Mouse (Mus musculus): ENCODE measurements at regions not wholly inside any gene's neighbourhood (a gene's known extent, or its start where the extent isn't known, plus 50 kb on each side); places are given as distances from the start of the nearest gene placed in this dataset.

DNA sequence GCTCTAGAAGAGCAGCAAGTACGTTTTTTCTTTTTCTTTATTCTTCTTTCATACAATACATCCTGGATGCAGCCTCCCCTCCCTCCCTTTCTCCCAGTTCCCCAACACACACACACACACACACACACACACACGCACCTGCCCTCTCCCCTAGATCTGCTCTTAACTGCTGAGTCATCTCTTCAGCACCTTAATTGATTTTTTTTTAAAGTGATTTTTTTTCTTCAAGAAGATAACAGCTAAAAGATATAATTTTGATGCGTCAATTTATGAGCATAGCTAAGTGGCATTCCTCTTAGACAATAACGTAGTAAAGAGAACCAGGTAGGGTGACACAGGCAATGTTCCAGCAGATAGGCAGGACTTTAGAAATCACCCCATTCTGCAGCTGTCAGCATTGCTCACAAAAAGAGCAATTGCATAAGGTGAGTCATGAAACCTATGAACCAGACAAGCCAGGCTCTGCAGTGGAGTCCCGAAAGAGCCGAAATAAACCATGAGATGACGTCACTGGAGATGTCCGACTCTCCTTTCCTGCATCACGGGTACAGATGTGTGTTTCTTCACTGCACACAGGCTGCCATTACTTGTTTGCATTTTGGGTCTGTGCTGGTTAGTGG is 63.9 kb upstream of the Tnrc6a start:
- Histone ChIP-seq H3K9ac (ENCODE audit: insufficient read depth, low read depth, low read length, poor library complexity, severe bottlenecking) (no peak overlapping the region), H3K4me1 (ENCODE audit: control insufficient read depth in 2 of 2, insufficient read depth in 2 of 2, low read length in 2 of 2, poor library complexity in 1 of 2) (peaks cover 0 to 6% of the 10 kb centered on the region in 2 experiments; a peak in 1 of 4 replicates), H3K36me3 (ENCODE audit: control insufficient read depth, insufficient read depth, low read length, poor library complexity, severe bottlenecking) (no peaks in the 10 kb centered on the region), H3K27ac (ENCODE audit: insufficient read depth, low read depth, low read length, poor library complexity, severe bottlenecking) (no peak overlapping the region), H3K9me3 (ENCODE audit: control insufficient read depth, insufficient read depth, low read depth, low read length) (no peaks in the 10 kb centered on the region), H3K4me3 (ENCODE audit: insufficient read depth in 1 of 2, low read depth in 1 of 2, low read length in 2 of 2, poor library complexity in 1 of 2, severe bottlenecking in 1 of 2) (no peak overlapping the region)
- no peak for TF ChIP-seq CHD2 (IDR thresholded peaks at IDR 0.05; ENCODE audit: low read depth, low read length)
- peak; percentile 62; the same call in 1 of the 2 replicates for TF ChIP-seq MAFK (IDR thresholded peaks at IDR 0.05; ENCODE audit: insufficient read depth, low read depth, low read length)
- no peak for TF ChIP-seq ZC3H11A (IDR thresholded peaks at IDR 0.05; ENCODE audit: borderline replicate concordance, low read depth, low read length)
- no peak for TF ChIP-seq HCFC1 (IDR thresholded peaks at IDR 0.05; ENCODE audit: borderline replicate concordance, insufficient read depth, low read length)
- TF ChIP-seq ZNF384 (IDR thresholded peaks at IDR 0.05; ENCODE audit: low read depth, low read length), result no peak
- in situ Hi-C loops (cut with MboI; ENCODE audit: low sequenced_read_pairs in 2 of 2, unreplicated experiment in 2 of 2), result no loop called here
- no peak for DNase-seq (ENCODE audit: low read depth, low spot score)

DNA sequence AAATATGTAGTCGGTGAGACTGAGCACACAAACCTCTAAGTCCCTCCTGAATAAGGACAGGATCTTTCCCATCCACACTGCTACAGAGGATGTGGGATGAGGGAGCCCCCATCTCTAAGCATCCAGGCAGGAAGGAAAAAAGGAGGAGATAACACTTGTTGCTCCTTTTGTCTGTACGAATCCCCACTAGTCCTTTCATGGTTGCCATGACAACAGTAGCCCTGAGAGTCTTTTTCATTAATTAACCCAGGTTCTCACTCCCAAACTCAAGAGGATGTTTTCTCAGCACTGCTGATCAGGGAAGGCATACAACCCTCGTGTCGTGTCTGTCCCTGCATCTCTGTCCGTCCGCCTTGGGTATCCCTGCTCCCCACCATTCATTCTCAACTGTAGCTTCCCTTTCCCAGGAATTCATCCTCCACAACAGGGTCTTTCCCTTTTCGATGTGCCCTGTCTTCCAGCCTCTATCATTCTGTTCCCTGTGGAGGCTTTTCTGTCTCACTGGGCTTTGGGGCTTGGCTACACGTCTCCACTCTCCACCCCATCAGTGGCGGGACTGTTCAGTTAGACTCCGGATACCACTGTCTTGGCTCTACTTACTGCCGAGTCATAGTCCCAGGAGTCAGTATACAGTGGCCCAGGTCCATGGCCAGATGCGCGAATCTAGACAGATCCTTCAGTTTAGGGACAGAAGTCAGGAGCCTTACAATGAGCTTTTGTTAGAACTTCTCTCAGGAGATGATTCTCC is 60.2 kb upstream of the Tnrc6a start:
- peaks cover 0 to 6% of the 10 kb centered on the region in 2 experiments; a peak in 1 of 4 replicates for H3K4me1 ChIP-seq (ENCODE audit: control insufficient read depth in 2 of 2, insufficient read depth in 2 of 2, low read length in 2 of 2, poor library complexity in 1 of 2)
- no peaks in the 10 kb centered on the region for H3K9me3 ChIP-seq (ENCODE audit: control insufficient read depth, insufficient read depth, low read depth, low read length)
- no peak overlapping the region for H3K9ac ChIP-seq (ENCODE audit: insufficient read depth, low read depth, low read length, poor library complexity, severe bottlenecking)
- H3K36me3 ChIP-seq (ENCODE audit: control insufficient read depth, insufficient read depth, low read length, poor library complexity, severe bottlenecking), result no peaks in the 10 kb centered on the region
- DNase-seq (ENCODE audit: low read depth, low spot score), result no peak
- no peak for TF ChIP-seq ZNF384 (IDR thresholded peaks at IDR 0.05; ENCODE audit: low read depth, low read length)
- no peak for TF ChIP-seq MAFK (IDR thresholded peaks at IDR 0.05; ENCODE audit: insufficient read depth, low read depth, low read length)
- TF ChIP-seq ZC3H11A (IDR thresholded peaks at IDR 0.05; ENCODE audit: borderline replicate concordance, low read depth, low read length), result no peak
- no peak for TF ChIP-seq HCFC1 (IDR thresholded peaks at IDR 0.05; ENCODE audit: borderline replicate concordance, insufficient read depth, low read length)
- TF ChIP-seq CHD2 (IDR thresholded peaks at IDR 0.05; ENCODE audit: low read depth, low read length), result no peak
- no peak overlapping the region for H3K27ac ChIP-seq (ENCODE audit: insufficient read depth, low read depth, low read length, poor library complexity, severe bottlenecking)
- in situ Hi-C loops (cut with MboI; ENCODE audit: low sequenced_read_pairs in 2 of 2, unreplicated experiment in 2 of 2), result no loop called here
- H3K4me3 ChIP-seq (ENCODE audit: insufficient read depth in 1 of 2, low read depth in 1 of 2, low read length in 2 of 2, poor library complexity in 1 of 2, severe bottlenecking in 1 of 2), result no peak overlapping the region

GRCm38 (mm10) chr7:123065951-123066351 is 57.7 kb upstream of the Tnrc6a start:
- H3K4me1 ChIP-seq (ENCODE audit: control insufficient read depth in 2 of 2, insufficient read depth in 2 of 2, low read length in 2 of 2, poor library complexity in 1 of 2), result peaks cover 0 to 6% of the 10 kb centered on the region in 2 experiments; a peak in 1 of 4 replicates
- H3K9me3 ChIP-seq (ENCODE audit: control insufficient read depth, insufficient read depth, low read depth, low read length), result no peaks in the 10 kb centered on the region
- DNase-seq (ENCODE audit: low read depth, low spot score), result no peak
- no peak overlapping the region for H3K9ac ChIP-seq (ENCODE audit: insufficient read depth, low read depth, low read length, poor library complexity, severe bottlenecking)
- in situ Hi-C loops (cut with MboI; ENCODE audit: low sequenced_read_pairs in 2 of 2, unreplicated experiment in 2 of 2), result no loop called here
- no peaks in the 10 kb centered on the region for H3K36me3 ChIP-seq (ENCODE audit: control insufficient read depth, insufficient read depth, low read length, poor library complexity, severe bottlenecking)
- H3K4me3 ChIP-seq (ENCODE audit: insufficient read depth in 1 of 2, low read depth in 1 of 2, low read length in 2 of 2, poor library complexity in 1 of 2, severe bottlenecking in 1 of 2), result no peak overlapping the region
- no peak overlapping the region for H3K27ac ChIP-seq (ENCODE audit: insufficient read depth, low read depth, low read length, poor library complexity, severe bottlenecking)
- TF ChIP-seq ZC3H11A (IDR thresholded peaks at IDR 0.05; ENCODE audit: borderline replicate concordance, low read depth, low read length) (no peak), CHD2 (IDR thresholded peaks at IDR 0.05; ENCODE audit: low read depth, low read length) (no peak), HCFC1 (IDR thresholded peaks at IDR 0.05; ENCODE audit: borderline replicate concordance, insufficient read depth, low read length) (no peak), MAFK (IDR thresholded peaks at IDR 0.05; ENCODE audit: insufficient read depth, low read depth, low read length) (no peak), ZNF384 (IDR thresholded peaks at IDR 0.05; ENCODE audit: low read depth, low read length) (no peak)

GRCm38 (mm10) chr7:123067396-123067795 is 56.3 kb upstream of the Tnrc6a start:
- TF ChIP-seq ZC3H11A (IDR thresholded peaks at IDR 0.05; ENCODE audit: borderline replicate concordance, low read depth, low read length) (no peak), CHD2 (IDR thresholded peaks at IDR 0.05; ENCODE audit: low read depth, low read length) (no peak), HCFC1 (IDR thresholded peaks at IDR 0.05; ENCODE audit: borderline replicate concordance, insufficient read depth, low read length) (no peak), ZNF384 (IDR thresholded peaks at IDR 0.05; ENCODE audit: low read depth, low read length) (no peak), MAFK (IDR thresholded peaks at IDR 0.05; ENCODE audit: insufficient read depth, low read depth, low read length) (no peak)
- Histone ChIP-seq H3K4me3 (ENCODE audit: insufficient read depth in 1 of 2, low read depth in 1 of 2, low read length in 2 of 2, poor library complexity in 1 of 2, severe bottlenecking in 1 of 2) (no peak overlapping the region), H3K4me1 (ENCODE audit: control insufficient read depth in 2 of 2, insufficient read depth in 2 of 2, low read length in 2 of 2, poor library complexity in 1 of 2) (peaks cover 0 to 6% of the 10 kb centered on the region in 2 experiments; a peak in 1 of 4 replicates), H3K9ac (ENCODE audit: insufficient read depth, low read depth, low read length, poor library complexity, severe bottlenecking) (no peak overlapping the region), H3K9me3 (ENCODE audit: control insufficient read depth, insufficient read depth, low read depth, low read length) (no peaks in the 10 kb centered on the region), H3K27ac (ENCODE audit: insufficient read depth, low read depth, low read length, poor library complexity, severe bottlenecking) (no peak overlapping the region), H3K36me3 (ENCODE audit: control insufficient read depth, insufficient read depth, low read length, poor library complexity, severe bottlenecking) (no peaks in the 10 kb centered on the region)
- no peak for DNase-seq (ENCODE audit: low read depth, low spot score)
- in situ Hi-C loops (cut with MboI; ENCODE audit: low sequenced_read_pairs in 2 of 2, unreplicated experiment in 2 of 2), result no loop called here

Data from ES-E14 (cell line).